Mouse (Mus musculus) urinary bladder, postnatal 4 days (tissue): Measurements from ENCODE around the gene Tec.

Experiments used
- DNase-seq, 2 experiments: peaks; one replicate each; pipeline ENCODE4 v3.0.0; 2021 to 2022; ENCODE audit warnings: low spot score in 2 of 2

The Tec gene

GRCm38 (mm10) chr5:72868091-72868875 lies at the start of gene Tec:
Gene Tec, minus strand, starts transcription at chr5:72868483.
- DNase-seq = peak; percentile 86 to 92

GRCm38 (mm10) chr5:72916851-72917250 lies 48.6 kb upstream of the Tec start:
- DNase-seq = no peak

DNA sequence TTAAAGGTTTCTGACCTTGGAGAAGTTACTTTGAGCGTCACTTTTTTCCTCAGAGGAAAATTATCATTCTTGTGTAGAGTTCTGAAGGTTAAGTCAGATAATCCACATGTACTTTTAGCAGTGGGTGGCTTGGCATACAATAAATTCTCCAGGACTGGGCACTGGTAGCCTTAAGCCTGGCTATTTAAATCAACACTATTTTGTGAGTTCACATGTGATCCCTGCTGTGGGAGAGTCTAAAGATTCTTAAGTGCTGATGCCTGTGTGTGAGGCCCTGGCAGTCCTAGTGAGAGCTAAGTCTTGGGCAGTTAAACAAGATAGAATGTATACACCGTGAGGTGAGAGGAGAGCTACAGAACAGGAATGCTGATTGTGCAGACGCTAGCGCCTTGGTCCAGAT lies 47.8 kb upstream of the Tec start:
- DNase-seq = no peak

DNA sequence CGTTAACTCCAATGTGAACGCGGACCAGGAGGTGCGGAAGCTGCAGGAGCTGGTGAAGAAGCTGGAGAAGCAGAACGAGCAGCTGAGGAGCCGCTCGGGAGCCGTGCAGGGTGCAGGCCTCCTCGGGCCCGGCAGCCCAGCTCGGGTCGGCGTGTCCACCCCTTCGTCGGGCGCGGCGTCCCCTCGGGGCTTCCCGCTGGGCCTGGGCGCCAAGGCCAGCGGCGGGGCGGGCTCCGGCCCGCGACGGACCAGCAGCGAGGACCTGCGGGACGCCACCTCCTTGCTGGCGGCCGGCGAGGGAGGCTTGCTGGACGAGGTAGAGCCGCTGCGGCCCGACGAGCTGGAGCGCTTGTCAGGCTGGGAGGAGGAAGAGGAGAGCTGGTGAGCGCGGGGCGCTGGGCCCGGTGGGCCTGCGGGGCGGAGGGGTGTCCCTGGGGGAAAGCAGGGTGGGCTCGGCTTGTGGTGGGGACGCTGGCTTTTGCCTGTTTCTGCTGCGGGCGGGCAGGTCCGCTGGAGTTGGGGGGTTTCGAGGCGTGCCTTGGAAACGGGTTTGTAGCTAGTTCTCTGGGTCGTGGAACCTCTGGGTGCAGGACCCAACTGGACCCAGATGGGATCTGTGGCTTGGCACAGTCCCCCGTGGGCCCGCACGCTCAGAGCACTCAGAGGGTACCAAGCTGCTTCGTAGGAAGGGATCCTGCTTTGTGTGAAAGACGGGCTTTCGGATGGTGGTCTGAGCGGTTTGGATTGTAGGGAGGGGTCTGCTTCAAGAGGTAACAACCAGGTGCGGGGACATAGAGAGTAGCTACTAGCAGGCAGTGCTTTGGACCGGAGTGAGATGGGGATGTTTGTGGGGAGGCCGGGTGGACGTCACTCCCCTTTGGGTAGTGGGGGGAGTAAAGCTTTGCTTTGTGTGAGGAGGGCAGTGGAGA lies 46.6 kb upstream of the Tec start:
- DNase-seq = peak in 1 of 2 experiments; percentile 62

GRCm38 (mm10) chr5:72913648-72914557 lies 45.6 kb upstream of the Tec start, which contains the start of gene Slain2:
Gene Slain2, plus strand, starts transcription at chr5:72914304.
- peak; percentile 99 for DNase-seq

- no peak for DNase-seq
Measured at GRCm38 (mm10) chr5:72911284-72911683, 43.0 kb upstream of the Tec start.

DNA sequence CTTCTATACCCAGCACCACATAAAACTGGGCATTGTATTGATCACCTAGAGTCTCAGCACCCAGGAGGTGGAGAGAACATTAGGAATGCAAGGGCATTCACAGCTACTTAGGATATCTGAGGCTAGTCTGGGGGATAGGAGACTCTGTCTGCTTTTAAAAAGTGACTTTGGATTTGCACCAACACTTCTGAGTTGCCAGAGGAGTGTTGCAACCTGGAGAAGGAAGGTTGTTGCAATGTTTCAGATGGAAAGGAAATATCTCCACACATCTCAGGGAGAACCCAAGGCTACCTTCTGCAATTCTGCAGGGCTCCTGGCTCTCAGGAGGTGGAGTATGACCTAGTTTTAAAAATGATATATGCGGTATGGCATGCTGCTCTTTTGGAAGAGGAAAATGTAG lies 42.1 kb upstream of the Tec start:
- DNase-seq = peak in 1 of 2 experiments; percentile 26

DNA sequence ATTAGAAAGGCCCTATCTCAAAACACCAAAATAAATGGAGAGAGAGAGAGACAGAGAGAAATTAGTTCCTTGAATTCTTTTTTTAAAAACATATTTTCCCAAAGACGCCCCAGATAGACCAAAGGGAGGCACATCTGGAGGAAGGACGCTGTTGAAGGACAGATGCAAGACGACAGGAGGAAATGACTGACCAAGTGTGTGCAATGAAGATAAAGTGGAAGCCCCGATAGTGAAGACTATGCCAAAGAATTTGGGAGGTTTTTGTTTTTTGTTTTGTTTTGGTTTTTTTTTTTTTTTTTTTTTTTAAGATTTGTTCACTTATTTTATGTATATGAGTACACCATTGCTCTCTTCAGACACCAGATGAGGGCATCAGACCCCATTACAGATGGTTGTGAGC lies 41.1 kb upstream of the Tec start:
- peak in 1 of 2 experiments; percentile 19 for DNase-seq

DNA sequence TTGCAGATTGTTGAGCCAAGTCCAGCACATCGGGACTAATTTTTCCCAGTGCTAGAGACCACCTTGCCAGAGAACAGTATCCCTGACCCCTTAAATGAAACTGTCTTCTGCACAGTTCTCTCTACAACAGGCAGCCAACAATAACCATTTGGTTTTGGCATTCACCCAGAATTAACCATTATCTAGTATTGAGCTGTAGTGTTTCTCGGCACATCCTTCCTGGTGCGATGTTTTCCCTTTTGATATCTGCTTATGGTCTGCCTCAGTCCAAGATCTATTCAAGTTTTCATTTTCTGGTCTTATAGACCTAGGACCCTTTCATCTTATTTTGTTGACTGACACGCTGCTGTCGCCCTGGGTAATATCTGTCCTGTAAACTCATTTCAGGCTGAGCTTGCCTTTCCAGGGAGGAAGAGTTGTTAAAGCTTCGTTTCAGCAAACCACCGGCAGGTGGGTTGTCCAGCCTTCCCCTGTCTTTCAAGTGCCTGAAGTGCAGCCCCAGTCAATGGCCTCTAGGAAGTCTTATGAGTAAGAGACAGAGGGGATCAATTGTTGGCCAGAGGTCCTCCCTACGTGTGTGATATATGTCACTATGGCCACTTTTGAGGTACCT lies 40.1 kb upstream of the Tec start:
- DNase-seq = peak in 1 of 2 experiments; percentile 33

DNA sequence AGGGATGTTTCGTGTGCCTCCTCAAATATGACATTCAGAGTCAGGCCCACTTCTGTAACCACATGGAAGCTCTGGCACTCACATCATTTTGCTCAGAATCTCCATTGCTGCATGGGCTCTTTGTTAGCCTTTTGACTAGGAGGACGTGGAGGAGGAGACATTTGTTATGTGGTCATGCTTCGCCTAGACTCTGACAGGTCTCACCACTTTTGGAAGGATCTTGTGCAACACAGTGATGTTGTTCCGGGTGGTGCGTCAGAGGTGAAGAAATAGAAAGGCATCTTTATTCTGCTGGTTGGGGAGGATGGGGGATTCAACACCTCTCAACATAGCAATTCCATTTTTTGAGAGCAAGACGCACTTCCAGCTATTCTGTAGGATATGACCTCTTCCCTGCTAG lies 39.1 kb upstream of the Tec start:
- DNase-seq = peak in 1 of 2 experiments; percentile 19

DNA sequence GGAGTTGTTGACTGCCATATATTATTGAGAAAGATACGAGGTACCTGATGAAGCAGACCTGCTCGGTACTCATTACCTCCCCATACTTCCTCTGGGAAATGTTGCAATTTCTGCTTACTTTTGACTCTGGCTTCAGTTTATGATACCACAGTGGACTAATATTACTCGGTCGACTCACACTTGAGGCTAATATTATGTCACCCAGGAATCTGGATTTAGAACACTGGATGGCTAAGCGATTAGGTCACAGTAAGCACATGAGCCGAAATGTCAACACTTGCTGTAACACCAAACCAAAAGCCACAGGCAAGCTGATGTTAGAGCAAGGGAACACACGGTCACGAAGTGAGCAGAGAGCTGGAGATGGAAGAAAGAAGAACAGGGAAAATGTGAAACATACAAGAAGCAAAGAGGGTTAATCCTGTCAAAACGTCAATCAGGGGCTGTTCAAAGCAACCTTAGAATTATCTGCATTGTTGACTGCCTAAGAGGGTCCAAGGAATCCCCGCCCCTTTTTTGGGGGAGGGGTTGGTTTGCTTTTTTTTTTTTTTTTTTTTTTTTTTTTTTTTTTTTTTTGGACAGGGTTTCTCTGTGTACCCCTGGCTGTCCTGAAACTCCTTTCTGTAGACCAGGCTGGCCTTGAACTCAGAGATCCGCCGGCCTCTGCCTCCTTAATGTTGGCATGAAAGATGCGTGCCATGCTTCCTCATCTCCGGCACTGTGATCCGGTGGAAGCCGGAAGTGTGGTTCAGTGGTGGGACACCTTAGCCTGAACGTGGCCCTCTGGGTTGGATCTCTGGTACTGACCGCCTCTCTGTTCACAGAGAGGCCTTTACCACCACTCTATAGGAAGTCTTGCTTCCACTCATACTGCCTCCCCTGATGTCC lies 36.9 kb upstream of the Tec start:
- DNase-seq = peak in 1 of 2 experiments; percentile 54

DNA sequence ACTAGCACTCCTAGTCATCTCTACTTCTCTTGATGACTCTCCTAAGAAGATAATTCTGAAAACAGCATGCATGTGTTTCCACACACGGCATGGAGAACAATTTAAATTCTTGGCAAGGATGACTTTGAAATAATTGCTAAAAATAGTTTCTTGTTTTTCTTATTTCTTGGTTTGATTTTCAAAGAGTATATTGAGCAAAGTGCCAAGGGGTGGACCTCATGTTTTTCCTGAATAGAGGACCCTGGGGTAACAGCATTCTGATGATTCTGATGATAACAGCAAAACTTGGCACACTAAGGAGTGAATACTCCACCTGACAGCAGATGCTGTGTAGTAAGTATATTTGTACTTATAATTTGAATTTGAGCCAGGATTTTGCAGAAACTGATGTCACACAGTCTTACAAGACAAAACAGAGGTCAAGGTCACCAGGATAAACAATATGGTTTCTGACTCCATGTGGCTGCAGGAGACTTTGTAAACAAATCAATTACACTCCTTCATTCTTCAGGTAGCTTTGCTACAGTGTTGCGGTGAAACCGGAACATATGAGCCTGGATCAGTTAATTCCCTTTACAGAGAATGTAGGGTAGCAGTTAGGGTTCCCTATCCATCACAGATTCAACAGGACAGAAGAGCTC lies 34.7 kb upstream of the Tec start:
- no peak for DNase-seq

GRCm38 (mm10) chr5:72902312-72902711 lies 34.0 kb upstream of the Tec start:
- DNase-seq = no peak

GRCm38 (mm10) chr5:72901866-72902265 lies 33.6 kb upstream of the Tec start:
- DNase-seq = no peak

- DNase-seq = no peak
Measured at GRCm38 (mm10) chr5:72899255-72899654, 31.0 kb upstream of the Tec start.

DNA sequence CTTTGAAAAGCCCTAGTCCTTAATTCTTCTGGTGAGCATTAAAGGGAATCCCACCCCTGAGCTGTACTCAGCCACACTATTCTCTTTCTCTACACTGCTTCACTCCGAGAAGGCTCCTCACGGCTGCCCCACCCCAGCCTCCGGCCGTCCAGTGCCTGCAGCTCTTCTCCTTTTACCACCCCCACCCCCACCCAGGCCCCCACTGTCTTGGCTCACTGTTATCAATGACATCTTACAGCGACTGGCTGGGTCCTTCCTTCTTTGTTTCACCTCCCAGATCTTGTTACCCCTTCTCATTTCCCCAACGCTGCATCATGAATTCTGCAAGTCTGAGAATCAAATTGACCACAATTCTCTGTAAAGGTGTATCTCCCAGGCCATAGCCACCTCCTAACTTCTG lies 29.7 kb upstream of the Tec start:
- no peak for DNase-seq

DNA sequence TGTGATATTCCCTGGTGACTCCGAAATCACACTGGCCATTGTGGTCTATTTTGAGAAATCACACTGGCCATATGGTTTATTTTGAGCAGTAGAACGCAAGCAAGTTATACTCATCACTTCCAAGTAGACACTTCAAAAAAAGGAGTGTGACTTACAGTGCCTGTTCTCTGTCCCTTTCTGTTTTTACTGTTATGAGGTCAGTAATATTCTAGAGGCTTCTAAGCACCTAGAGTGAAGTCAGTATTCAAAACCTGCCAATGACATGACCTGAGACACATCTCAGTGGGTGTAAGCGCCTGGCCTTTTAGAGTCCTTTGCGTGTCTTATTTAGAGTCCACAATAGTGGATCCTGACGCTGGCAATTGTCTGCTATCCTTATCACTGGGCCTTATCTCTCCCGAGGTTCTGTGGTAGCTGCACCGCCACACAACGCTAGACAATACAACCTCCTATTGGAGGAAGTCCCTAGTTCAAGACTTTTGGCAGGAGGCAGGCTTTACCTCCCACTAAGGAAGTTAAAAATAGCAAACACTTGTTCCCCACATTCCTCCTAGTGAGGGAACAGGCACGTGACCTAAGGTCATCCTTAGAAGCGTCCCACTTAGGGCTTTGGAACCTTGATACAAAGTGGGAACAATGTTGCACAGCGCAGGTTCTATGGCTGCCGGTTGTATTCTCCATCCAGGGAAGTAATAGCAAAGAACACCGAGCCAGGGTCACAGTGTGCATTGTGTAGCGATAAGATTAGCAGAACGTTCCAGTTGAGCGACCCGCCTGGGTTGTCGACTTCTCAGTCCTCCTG lies 28.4 kb upstream of the Tec start:
- DNase-seq = no peak

DNA sequence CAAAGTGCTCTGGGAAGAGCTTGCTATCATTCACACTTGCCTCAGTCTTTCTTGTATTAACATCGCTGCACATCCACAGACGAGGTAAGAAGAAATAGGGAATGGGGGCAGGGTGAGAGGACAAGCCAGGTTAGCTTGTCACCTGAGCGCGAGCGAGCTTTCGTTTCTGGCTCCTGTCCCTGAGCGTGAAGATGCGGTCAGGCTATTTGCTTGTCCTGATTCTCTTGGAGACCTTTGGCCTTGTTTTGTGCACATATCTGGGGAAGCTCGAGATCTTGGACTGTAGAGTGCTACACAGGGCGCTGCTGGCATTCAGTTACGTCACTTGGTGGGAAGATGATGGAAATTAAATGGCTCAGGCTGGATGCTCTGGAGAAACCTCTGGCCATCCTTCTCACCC lies 27.0 kb upstream of the Tec start:
- DNase-seq = no peak

DNA sequence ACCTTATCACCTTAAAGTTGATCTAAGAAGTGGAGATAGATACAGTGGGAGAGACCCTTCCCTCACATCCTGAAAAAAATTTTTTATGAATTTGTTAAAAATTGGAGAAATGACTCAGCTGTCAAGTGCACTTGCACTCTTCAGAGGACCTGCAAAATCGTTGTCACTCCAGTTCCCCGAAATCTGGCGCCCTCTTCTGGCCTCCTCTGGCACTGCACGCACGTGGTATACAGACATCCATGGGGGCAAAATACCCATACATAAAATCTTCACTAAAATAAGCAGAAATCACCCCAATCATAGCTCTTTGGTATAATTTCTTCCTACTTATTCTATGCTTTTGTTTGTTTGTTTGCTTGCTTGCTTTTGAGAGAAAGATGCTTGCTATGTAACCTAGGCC lies 25.7 kb upstream of the Tec start:
- no peak for DNase-seq
